Mouse (Mus musculus) CH12.LX (cell line): Measurements from ENCODE around the gene Mier3.

Source experiments
- CTCF ChIP-seq, 2 experiments: IDR thresholded peaks in 1 of 2; conservative IDR thresholded peaks in 1 of 2; 2 replicates each; pipeline ENCODE4 v1.5.1; 2011 to 2012; ENCODE audit warnings: low read depth in 2 of 2, low read length in 2 of 2, improper control_type of control experiment in 1 of 2, inconsistent platforms in 1 of 2, mild to moderate bottlenecking in 1 of 2, moderate library complexity in 1 of 2
- MAFK ChIP-seq: IDR thresholded peaks from 2 replicates; pipeline ENCODE4 v1.6.1; 2011; ENCODE audit warnings: low read length, improper control_type of control experiment; ENCODE audit not compliant: insufficient replicate concordance
- USF1 ChIP-seq: IDR thresholded peaks from 2 replicates; pipeline ENCODE4 v1.6.1; 2014; ENCODE audit warnings: low read depth, mild to moderate bottlenecking, inconsistent platforms, low read length, improper control_type of control experiment

DNA sequence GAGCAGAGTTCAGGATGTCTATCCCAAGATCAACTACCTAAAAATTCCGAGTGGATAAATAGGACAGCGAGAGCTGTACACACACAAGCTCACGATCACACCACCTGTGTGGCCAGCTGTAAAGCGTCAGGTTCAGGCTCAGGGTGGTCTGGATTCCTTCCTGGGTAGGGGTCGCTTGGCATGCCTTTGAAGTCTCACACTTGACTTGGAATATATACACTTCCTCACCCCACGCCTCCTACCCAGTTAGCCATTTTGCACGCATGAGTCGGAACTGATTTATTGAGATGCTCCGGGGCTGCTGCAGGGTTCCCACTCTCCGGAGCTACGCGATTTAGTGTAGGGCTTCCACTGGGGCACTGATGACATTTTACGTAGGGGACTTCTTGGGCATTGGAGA is 20.7 kb upstream of the Mier3 start:
- TF ChIP-seq USF1 (no peak), CTCF (conservative IDR thresholded peaks at IDR 0.05 in 1 of 2, IDR thresholded peaks at IDR 0.05 in 1 of 2; ENCODE audit: low read depth in 2 of 2, low read length in 2 of 2) (no peak), MAFK (no peak)
